Mouse (Mus musculus): ENCODE data around the gene Umps. TPM values are rescaled to one million over a fixed set of nuclear protein-coding genes. Genes with fewer than 3 reads are reported as not detected.

The Umps gene
- total RNA-seq, 2 experiments from 2014 or later = 7.4 to 9.1 TPM

DNA sequence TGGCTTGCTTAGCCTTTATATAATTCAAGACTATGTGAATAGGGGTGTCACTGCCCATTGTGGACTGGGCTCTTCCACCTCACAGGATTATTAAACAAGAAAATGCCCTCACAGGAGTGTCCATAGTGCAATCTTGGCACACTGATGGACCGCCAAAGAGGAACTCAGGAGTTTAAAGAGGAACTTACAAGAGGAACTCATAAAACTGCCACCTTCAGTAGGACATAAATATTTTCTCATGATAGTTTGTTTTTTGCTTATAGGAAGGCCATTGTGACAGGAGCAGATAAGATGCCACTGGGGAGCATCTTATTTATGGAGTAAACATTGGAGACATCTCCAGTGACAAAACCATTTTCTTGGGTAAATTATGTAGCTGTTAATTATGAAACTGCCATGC lies 12.0 kb downstream of the Umps start:
- DNase-seq = no peak

GRCm38 (mm10) chr16:33953008-33953407 lies 13.8 kb downstream of the Umps start:
- DNase-seq = no peak

DNA sequence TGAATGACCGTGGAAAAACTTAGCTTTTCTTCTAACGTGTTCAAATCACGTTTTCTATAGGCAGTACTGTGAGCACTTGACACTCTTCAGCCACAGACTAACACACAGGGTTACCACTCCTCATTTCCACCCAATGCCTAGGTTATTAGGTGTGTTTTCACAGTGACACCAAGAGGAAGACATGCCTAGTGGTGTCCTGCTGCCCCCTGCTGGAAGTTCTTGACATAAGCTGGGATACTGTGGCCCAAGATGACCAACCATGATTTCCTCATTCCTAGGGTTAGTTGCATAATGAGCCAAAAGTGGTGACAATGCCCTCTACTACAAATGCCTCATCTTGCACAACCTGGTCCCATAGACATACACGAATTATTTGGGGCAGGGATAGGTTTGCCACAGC lies 16.0 kb downstream of the Umps start:
- peak; percentile 87 for DNase-seq

DNA sequence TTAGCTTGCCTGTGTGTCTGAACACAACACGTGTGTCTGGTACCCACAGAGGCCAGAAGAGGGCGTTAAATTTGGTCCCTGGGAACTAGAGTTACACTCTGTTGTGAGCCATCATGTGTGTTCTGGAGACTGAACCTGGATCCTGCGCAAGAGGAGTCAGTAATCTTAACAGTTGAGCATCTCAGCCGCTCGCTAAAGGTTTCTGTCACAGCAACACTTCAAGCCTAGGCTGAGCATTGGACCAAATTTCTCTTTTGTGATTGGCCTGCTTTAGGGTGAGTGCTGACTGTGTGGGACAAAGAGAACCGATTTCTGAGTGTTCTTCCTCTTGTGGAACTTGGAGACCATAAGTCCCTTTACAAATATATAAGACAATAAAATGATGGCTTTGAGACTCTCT lies 16.5 kb downstream of the Umps start:
- no peak for DNase-seq

DNA sequence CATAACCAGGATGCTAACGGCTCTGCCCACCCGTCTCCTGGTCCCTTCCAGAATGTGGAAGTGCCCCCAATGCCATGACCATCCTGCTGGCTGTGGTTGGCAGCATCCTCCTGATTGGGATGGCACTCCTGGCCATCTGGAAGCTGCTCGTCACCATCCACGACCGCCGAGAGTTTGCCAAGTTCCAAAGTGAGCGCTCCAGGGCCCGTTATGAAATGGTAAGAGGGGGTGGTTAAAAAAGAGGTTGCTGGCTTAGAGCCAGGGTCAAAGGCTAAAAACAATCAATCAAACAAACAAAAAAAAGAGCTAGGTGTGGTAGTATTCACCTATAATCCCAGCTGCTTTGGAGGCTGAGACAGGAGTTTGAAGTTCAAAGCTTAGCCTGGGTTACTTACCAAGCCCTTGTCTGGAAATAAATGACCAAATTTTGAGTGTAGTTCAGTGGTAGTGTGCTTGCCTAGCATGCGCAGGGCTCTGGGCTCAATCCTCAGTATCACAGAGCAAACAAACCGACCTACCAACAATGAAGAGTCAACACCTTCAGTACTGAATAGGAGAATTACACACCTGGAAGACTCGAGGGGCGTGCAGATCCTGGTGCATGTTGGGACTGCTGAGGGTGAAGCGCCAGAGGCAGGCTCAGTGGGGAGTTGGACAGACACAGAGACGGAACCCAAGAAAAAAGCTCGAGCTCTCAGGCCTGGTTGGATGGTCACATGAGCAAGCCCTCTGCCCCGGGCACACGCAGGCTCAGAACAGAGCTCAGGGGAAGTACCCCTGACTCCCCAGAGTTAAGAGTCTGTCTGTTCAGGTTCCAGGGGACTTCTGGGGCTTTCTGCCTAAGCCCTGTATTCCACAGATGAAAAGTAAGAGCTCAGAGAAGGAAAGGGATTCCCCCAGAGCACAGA lies 18.9 kb downstream of the Umps start:
- no peak for DNase-seq

- DNase-seq = no peak
Observed at GRCm38 (mm10) chr16:33946021-33946420, 20.8 kb downstream of the Umps start.

DNA sequence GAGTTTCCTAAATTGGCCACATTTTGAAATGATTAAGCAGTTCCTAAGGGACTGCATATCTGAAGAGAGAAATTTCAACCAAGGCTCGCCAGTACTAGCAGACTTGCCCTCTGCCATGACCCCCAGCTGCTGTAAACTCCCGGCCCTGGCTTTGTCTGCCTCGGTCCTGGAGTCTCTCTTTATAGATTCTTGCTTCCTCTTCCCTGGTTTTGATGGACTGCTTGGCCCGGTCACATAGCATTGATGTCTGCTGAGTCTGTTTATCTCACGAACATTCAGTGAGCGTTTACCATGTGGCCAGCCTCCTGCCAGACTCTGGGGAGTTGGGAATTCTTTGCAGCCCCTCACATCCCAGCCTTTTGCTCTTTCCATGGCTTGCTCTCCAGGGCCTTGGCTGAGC lies 22.1 kb downstream of the Umps start:
- no peak for DNase-seq

DNA sequence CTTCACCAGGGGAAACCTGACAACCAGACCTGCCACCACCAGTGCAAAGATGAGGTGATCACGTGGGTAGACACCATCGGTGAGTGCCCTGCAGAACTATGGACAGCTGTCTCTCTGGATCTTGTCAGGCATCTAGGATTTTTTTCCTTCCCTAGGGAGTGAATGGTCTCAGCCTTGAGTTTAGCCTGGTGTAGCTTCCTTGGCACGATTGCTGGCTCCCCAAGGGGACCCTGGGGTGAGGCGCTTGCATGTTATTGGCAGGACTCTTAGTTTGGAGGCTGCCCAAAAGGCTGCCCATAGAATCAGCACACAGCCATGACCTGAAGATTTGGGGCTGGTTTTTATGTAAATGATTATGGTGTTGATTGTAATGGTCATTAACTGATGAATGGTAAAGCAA lies 22.7 kb downstream of the Umps start:
- DNase-seq = no peak

DNA sequence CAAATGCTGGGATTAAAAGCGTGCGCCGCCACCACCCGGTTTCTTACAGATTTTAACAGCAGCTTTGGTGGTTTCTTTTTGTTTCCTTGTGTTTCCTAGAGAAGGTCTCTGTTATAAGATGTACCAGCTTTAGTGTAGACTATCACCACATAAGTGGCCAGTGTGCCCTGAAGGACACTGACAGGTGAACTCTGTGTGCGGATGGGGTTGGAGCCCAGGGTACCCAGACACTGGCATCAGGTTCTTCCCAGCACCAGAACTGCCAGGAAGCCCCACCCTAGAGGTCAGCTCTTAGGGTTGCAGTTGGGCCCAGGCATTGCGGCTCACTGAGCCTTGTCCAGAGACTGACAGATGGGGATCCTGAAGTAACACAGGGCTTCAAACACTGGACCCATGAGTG lies 23.4 kb downstream of the Umps start:
- DNase-seq = no peak

GRCm38 (mm10) chr16:33942341-33942740 lies 24.5 kb downstream of the Umps start:
- DNase-seq = peak; percentile 68

DNA sequence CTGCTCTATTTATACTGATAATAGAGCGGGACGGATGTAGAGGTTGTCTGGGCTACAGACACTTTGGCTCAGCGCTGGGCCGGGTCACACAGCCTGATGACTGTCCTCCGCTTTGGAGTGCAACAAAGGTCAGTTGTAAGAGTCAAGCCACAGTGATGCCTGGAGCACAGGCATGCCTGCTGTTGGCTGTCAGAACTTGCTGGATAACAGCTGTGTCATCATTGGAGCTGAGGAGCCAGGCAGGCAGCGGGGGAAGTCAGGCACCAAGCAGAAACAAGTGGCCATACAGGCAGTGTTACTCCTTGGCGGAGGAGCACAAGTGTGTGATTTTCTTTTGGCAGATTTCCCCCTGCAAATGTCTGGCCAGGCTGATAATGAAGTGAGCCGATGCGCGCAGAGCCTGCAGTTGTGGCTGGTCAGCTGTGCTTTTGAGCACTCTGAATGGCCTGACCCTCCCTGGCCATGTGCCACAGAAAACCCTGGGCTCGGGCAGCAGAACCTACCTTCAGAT lies 25.5 kb downstream of the Umps start:
- DNase-seq = peak; percentile 74

GRCm38 (mm10) chr16:33940095-33940494 lies 26.7 kb downstream of the Umps start:
- no peak for DNase-seq

DNA sequence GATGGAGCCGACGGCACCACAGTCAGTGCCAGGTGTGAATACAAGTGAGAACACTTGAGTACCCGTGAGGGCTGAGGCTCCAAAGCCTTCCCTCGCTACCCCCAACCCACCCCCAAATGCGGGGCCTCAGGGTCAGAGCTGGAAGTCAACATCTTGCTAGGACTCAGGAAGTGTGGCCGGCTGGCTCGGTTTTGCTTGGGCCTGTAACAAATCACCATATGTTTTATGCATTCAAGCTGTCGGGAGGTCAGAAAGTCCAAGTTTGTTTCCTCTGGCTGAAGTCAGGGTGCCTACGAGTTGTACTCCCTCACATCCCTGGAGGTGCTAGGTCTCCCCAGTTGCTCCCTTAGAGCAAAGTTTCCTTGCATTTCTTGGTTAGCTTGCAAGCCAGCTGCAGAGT lies 27.2 kb downstream of the Umps start:
- DNase-seq = no peak

DNA sequence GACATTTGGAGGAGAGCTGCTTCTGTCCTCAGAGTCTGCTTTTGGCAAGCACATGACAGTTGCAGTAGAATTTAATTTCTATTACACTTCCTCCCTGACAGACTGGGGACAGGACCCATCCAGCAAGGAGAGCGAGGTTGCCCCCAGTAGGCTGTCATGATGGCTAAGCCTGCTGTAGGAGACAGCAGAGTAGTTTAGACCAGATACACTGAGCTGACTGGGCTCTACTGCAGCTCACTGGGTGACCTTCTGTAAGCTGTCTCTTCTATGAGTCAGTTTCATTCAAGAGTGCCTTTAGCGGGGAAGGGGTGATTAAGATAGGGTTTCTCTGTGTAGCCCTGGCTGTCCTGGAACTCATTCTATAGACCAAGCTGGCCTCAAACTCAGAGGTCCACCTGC lies 27.7 kb downstream of the Umps start:
- DNase-seq = no peak

- no peak for DNase-seq
Observed at GRCm38 (mm10) chr16:33938311-33939132, 28.3 kb downstream of the Umps start.

GRCm38 (mm10) chr16:33937567-33937966 lies 29.3 kb downstream of the Umps start:
- DNase-seq = peak; percentile 77

- no peak for DNase-seq
Observed at GRCm38 (mm10) chr16:33936885-33937284, 30.0 kb downstream of the Umps start.

- no peak for DNase-seq
Observed at GRCm38 (mm10) chr16:33935407-33935785, 31.4 kb downstream of the Umps start.

DNA sequence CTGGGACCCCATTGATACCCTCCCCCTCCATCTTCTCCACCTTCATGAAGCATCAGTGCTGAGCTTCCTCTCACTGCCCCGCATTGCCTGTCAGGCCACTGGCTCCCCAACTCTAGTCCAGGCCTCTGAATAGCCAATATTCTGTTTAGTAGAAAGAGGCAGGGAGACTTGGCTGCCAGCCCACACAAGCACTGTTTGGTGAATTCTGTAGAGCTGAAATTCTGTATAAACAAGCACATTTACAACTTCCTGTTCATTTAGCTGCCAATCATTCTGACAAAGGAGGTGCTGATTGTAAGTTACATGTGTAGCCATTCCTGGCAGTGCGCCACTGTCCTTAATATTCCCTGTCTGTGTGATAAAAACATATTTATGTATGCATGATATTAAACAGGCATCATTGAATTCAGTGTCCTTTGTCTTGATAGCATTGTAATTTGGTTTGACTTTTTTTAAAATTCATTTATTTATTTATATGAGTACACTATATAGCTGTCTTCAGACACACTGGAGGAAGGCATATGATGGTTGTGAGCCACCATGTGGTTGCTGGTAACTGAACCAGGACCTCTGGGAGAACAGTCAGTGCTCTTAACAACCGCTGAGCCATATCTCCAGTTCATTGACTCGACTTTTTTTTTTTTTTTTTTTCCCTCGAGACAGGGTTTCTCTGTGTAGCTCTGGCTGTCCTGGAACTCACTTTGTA lies 32.0 kb downstream of the Umps start:
- DNase-seq = peak; percentile 39

DNA sequence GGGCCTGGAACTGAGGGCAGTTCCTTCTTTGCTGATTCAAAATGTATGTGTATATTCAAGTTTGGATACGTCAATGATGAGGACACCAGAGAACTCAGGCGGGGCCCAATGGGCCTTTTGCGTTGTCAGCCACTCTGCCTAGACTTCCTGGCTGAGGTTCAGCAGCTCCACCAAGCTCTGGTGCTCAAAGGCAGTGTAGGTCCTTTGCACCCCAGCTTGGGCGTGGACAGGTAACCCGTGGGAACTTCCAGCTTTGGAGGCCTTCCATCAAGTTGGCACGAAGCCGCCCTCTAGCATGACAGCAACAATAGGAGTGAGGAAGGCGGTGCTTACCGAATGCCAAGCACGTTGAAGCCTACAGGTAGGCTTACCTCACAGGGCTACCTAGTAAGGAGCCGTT lies 33.4 kb downstream of the Umps start:
- no peak for DNase-seq

- no peak for DNase-seq
Observed at GRCm38 (mm10) chr16:33932126-33932525, 34.7 kb downstream of the Umps start.

DNA sequence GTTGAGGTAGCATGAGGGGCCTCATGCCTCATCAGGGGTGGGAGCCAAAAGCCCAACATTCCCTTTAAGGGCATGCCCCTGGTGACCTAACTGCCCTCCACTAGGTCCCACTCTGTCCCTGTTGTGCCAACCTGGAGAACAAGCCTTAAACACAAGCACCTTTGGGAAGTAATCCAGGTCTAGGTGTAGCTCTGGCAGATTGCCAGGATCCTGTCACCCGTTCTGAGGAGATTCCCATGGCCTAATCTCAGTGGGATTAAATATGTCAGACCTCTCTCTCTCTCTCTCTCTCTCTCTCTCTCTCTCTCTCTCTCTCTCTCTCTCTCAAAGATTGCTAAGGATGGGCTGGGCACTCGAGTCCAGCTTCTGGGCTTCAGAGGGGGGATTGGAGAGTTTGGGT lies 35.2 kb downstream of the Umps start:
- no peak for DNase-seq

GRCm38 (mm10) chr16:33930785-33931184 lies 36.1 kb downstream of the Umps start:
- DNase-seq = peak; percentile 53

All from gastrocnemius, postnatal 10 days (tissue).